Comparison of ENCODE assay signal across 8 mouse cellular contexts in genomic region chr10:128612433-128613153, GRCm38 (mm10). TPM values are rescaled to one million over a fixed set of nuclear protein-coding genes. Genes with fewer than 3 reads are reported as not detected.
DNase-seq lines count a peak whose midpoint lies in the region; ATAC-seq and TF ChIP-seq lines count a peak whose summit lies in the region.

No protein-coding gene starts in this region.

- TF ChIP-seq CTCF in bone marrow macrophage, adult 2 months (IDR thresholded peaks at IDR 0.05; ENCODE audit: low read depth, low read length) = 0 out of 2 replicates have a peak, but pooled peaks have one; percentile 13
- peak; percentile 52; the same call in 1 of the 2 replicates for TF ChIP-seq CTCF in embryonic fibroblast, embryonic 13.5 days (IDR thresholded peaks at IDR 0.05; ENCODE audit: borderline replicate concordance, insufficient read depth, low read length)
- peak; percentile 90 for TF ChIP-seq CTCF in kidney, postnatal 0 days (IDR thresholded peaks at IDR 0.05; ENCODE audit: low read depth)

- peak overlapping the region; percentile 31 for H3K4me2 ChIP-seq in heart, embryonic 14.5 days (ENCODE audit: low read length)
- 0 out of 2 replicates have a peak overlapping the region, but pooled peaks have one; percentile 26 for H3K4me2 ChIP-seq in kidney, postnatal 0 days (ENCODE audit: low read length)
- H3K4me2 ChIP-seq in liver, embryonic 11.5 days = peak overlapping the region; percentile 54

- ATAC-seq in heart, embryonic 14.5 days (ENCODE audit: insufficient number of reproducible peaks, insufficient read depth, low FRiP score, low read depth) = no peak
- ATAC-seq in kidney, postnatal 0 days (replicated peaks; ENCODE audit: low FRiP score, low read depth) = peak; percentile 46; the same call in 1 of the 2 replicates
- peak; percentile 81 for ATAC-seq in liver, embryonic 11.5 days (replicated peaks; ENCODE audit: low FRiP score)

- TF ChIP-seq POLR2A in bone marrow macrophage, adult 2 months (IDR thresholded peaks at IDR 0.05; ENCODE audit: borderline replicate concordance, low read depth, low read length) = no peak
- TF ChIP-seq POLR2A in embryonic fibroblast, embryonic 13.5 days (IDR thresholded peaks at IDR 0.05; ENCODE audit: low read depth, low read length) = no peak

- H3K9ac ChIP-seq in heart, embryonic 14.5 days (ENCODE audit: low read length) = no peak overlapping the region
- H3K9ac ChIP-seq in kidney, postnatal 0 days (ENCODE audit: low read depth, low read length) = no peak overlapping the region
- H3K9ac ChIP-seq in liver, embryonic 11.5 days (ENCODE audit: low read depth, low read length) = 0 out of 2 replicates have a peak overlapping the region, but pooled peaks have one; percentile 17

- DNase-seq in CD4-positive helper T cell, adult 2 months (ENCODE audit: low read depth, low spot score) = peak; percentile 79
- peak; percentile 93 for DNase-seq in kidney, postnatal 0 days (ENCODE audit: low spot score)
- peak; percentile 68 for DNase-seq in liver, embryonic 11.5 days (ENCODE audit: low spot score)
- DNase-seq in naive thymus-derived CD4-positive, alpha-beta T cell, adult 2 months (ENCODE audit: low read depth) = peak; percentile 91
- peak; percentile 90 for DNase-seq in splenic B cell, adult 2 months (ENCODE audit: low read depth, low spot score)

- no peaks in the 10 kb centered on the region for H3K4me1 ChIP-seq in bone marrow macrophage, adult 2 months (ENCODE audit: control insufficient read depth, insufficient read depth, low read length)
- no peaks in the 10 kb centered on the region for H3K4me1 ChIP-seq in embryonic fibroblast, embryonic 13.5 days (ENCODE audit: control insufficient read depth, insufficient read depth, low read length)
- no peaks in the 10 kb centered on the region for H3K4me1 ChIP-seq in heart, embryonic 14.5 days (ENCODE audit: control insufficient read depth in 2 of 2, insufficient read depth in 2 of 2, low read length in 2 of 2)
- no peaks in the 10 kb centered on the region for H3K4me1 ChIP-seq in kidney, postnatal 0 days (replicated peaks; ENCODE audit: insufficient read depth, low read length)
- peaks cover 2% of the 10 kb centered on the region; the same call in 1 of the 2 replicates for H3K4me1 ChIP-seq in liver, embryonic 11.5 days (replicated peaks; ENCODE audit: control insufficient read depth, insufficient read depth, low read length)

- no peaks in the 10 kb centered on the region for H3K36me3 ChIP-seq in heart, embryonic 14.5 days (ENCODE audit: control insufficient read depth, insufficient read depth, low read length)
- no peaks in the 10 kb centered on the region for H3K36me3 ChIP-seq in kidney, postnatal 0 days (ENCODE audit: insufficient read depth, low read length)
- H3K36me3 ChIP-seq in liver, embryonic 11.5 days (ENCODE audit: control insufficient read depth, insufficient read depth, low read length) = no peaks in the 10 kb centered on the region
- H3K36me3 ChIP-seq in splenic B cell, adult 2 months (ENCODE audit: control insufficient read depth, insufficient read depth, low read length, poor library complexity, severe bottlenecking) = no peaks in the 10 kb centered on the region

- H3K4me3 ChIP-seq in bone marrow macrophage, adult 2 months (ENCODE audit: insufficient read depth, low read length) = no peak overlapping the region
- H3K4me3 ChIP-seq in embryonic fibroblast, embryonic 13.5 days (ENCODE audit: insufficient read depth, low read length) = no peak overlapping the region
- H3K4me3 ChIP-seq in heart, embryonic 14.5 days (ENCODE audit: control insufficient read depth in 1 of 2, insufficient read depth in 1 of 2, low read depth in 1 of 2, low read length in 2 of 2) = no peak overlapping the region
- no peak overlapping the region for H3K4me3 ChIP-seq in kidney, postnatal 0 days (replicated peaks; ENCODE audit: low read depth, low read length)
- peak overlapping the region; percentile 19; the same call in 1 of the 2 replicates for H3K4me3 ChIP-seq in liver, embryonic 11.5 days (ENCODE audit: low read depth, low read length)

- WGBS in heart, embryonic 14.5 days = 13% methylated on average over 16 of the region's 16 CpGs
- 11% methylated on average over 16 of the region's 16 CpGs for WGBS in kidney, postnatal 0 days
- WGBS in liver, embryonic 11.5 days = 13% methylated on average over 16 of the region's 16 CpGs

- H3K27me3 ChIP-seq in heart, embryonic 14.5 days (ENCODE audit: control insufficient read depth, insufficient read depth, low read length) = no peaks in the 10 kb centered on the region
- H3K27me3 ChIP-seq in kidney, postnatal 0 days (ENCODE audit: insufficient read depth, low read length) = no peaks in the 10 kb centered on the region
- H3K27me3 ChIP-seq in liver, embryonic 11.5 days (replicated peaks; ENCODE audit: control insufficient read depth, insufficient read depth, low read length) = no peaks in the 10 kb centered on the region; the same call in 1 of the 2 replicates
- no peaks in the 10 kb centered on the region for H3K27me3 ChIP-seq in splenic B cell, adult 2 months (ENCODE audit: control insufficient read depth, insufficient read depth, low read length, poor library complexity, severe bottlenecking)

- H3K27ac ChIP-seq in bone marrow macrophage, adult 2 months (ENCODE audit: insufficient read depth, low read depth, low read length) = no peak overlapping the region
- no peak overlapping the region for H3K27ac ChIP-seq in embryonic fibroblast, embryonic 13.5 days (ENCODE audit: insufficient read depth, low read length)
- H3K27ac ChIP-seq in heart, embryonic 14.5 days (replicated peaks in 1 of 2; ENCODE audit: control insufficient read depth in 1 of 2, insufficient read depth in 1 of 2, low read depth in 2 of 2, low read length in 2 of 2) = no peak overlapping the region
- H3K27ac ChIP-seq in kidney, postnatal 0 days = no peak overlapping the region
- no peak overlapping the region for H3K27ac ChIP-seq in liver, embryonic 11.5 days (ENCODE audit: low read depth, low read length)

- H3K9me3 ChIP-seq in heart, embryonic 14.5 days (ENCODE audit: control insufficient read depth, low read length) = no peaks in the 10 kb centered on the region
- H3K9me3 ChIP-seq in kidney, postnatal 0 days (replicated peaks; ENCODE audit: low read length) = no peaks in the 10 kb centered on the region
- no peaks in the 10 kb centered on the region for H3K9me3 ChIP-seq in liver, embryonic 11.5 days (ENCODE audit: control insufficient read depth, low read length)

RNA-seq across cellular contexts. Expression of gene Rps26, which starts 14.0 kb away (rescaled TPM):
- polyA plus RNA-seq in bone marrow macrophage, adult 2 months (2012; ENCODE audit: insufficient read depth, insufficient read length, missing spikeins) = 886 and 996 TPM in 2 replicates
- polyA plus RNA-seq in embryonic fibroblast, embryonic 13.5 days (2011; ENCODE audit: insufficient read length, low read depth, missing spikeins) = 1,073 and 1,205 TPM in 2 replicates
- polyA plus RNA-seq in heart, embryonic 14.5 days (2014; fragmentation: Nextera tagmentation; extraction: Ambion mirVana) = 540 and 605 TPM in 2 replicates
- polyA plus RNA-seq in kidney, postnatal 0 days (2015; fragmentation: Nextera tagmentation; extraction: Ambion mirVana) = 836 and 985 TPM in 2 replicates
- polyA plus RNA-seq in liver, embryonic 11.5 days (2014; fragmentation: Nextera tagmentation; extraction: Ambion mirVana) = 848 and 955 TPM in 2 replicates

RNA-seq across cellular contexts. Expression of gene Erbb3, which starts 23.1 kb away (rescaled TPM):
- 2.2 and 2.6 TPM in 2 replicates for polyA plus RNA-seq in bone marrow macrophage, adult 2 months (2012; ENCODE audit: insufficient read depth, insufficient read length, missing spikeins)
- 0.13 and 0.70 TPM in 2 replicates for polyA plus RNA-seq in embryonic fibroblast, embryonic 13.5 days (2011; ENCODE audit: insufficient read length, low read depth, missing spikeins)
- 2.9 and 3.5 TPM in 2 replicates for polyA plus RNA-seq in heart, embryonic 14.5 days (2014; fragmentation: Nextera tagmentation; extraction: Ambion mirVana)
- polyA plus RNA-seq in kidney, postnatal 0 days (2015; fragmentation: Nextera tagmentation; extraction: Ambion mirVana) = 9.6 and 10.2 TPM in 2 replicates
- polyA plus RNA-seq in liver, embryonic 11.5 days (2014; fragmentation: Nextera tagmentation; extraction: Ambion mirVana) = 3.0 and 3.7 TPM in 2 replicates

RNA-seq across cellular contexts. Expression of gene Ikzf4, which starts 33.2 kb away (rescaled TPM):
- polyA plus RNA-seq in bone marrow macrophage, adult 2 months (2012; ENCODE audit: insufficient read depth, insufficient read length, missing spikeins) = not detected in 2 replicates
- polyA plus RNA-seq in embryonic fibroblast, embryonic 13.5 days (2011; ENCODE audit: insufficient read length, low read depth, missing spikeins) = 2.3 and 4.8 TPM in 2 replicates
- 1.5 and 1.8 TPM in 2 replicates for polyA plus RNA-seq in heart, embryonic 14.5 days (2014; fragmentation: Nextera tagmentation; extraction: Ambion mirVana)
- polyA plus RNA-seq in kidney, postnatal 0 days (2015; fragmentation: Nextera tagmentation; extraction: Ambion mirVana) = 1.4 and 1.8 TPM in 2 replicates
- polyA plus RNA-seq in liver, embryonic 11.5 days (2014; fragmentation: Nextera tagmentation; extraction: Ambion mirVana) = 0.96 and 1.3 TPM in 2 replicates

RNA-seq across cellular contexts. Expression of gene Pa2g4, which starts 46.8 kb away (rescaled TPM):
- 70.1 and 76.0 TPM in 2 replicates for polyA plus RNA-seq in bone marrow macrophage, adult 2 months (2012; ENCODE audit: insufficient read depth, insufficient read length, missing spikeins)
- 146 and 152 TPM in 2 replicates for polyA plus RNA-seq in embryonic fibroblast, embryonic 13.5 days (2011; ENCODE audit: insufficient read length, low read depth, missing spikeins)
- 123 TPM in 2 replicates for polyA plus RNA-seq in heart, embryonic 14.5 days (2014; fragmentation: Nextera tagmentation; extraction: Ambion mirVana)
- 124 and 132 TPM in 2 replicates for polyA plus RNA-seq in kidney, postnatal 0 days (2015; fragmentation: Nextera tagmentation; extraction: Ambion mirVana)
- 384 and 397 TPM in 2 replicates for polyA plus RNA-seq in liver, embryonic 11.5 days (2014; fragmentation: Nextera tagmentation; extraction: Ambion mirVana)

Comparison
In these comparisons a context has a peak if more than half of its experiments do, and no peak if none do; other contexts are left out.
1. CTCF ChIP-seq: peak in every context shown above with its lines; median percentile 90 in kidney, postnatal 0 days; 52 in embryonic fibroblast, embryonic 13.5 days; 13 in bone marrow macrophage, adult 2 months.